In genomic region chr11:70001865-70002264, GRCm38 (mm10) we compare ENCODE assay signal across 8 mouse cellular contexts. TPM values are rescaled to one million over a fixed set of nuclear protein-coding genes. Genes with fewer than 3 reads are reported as not detected.
DNase-seq lines count a peak whose midpoint lies in the region; ATAC-seq and TF ChIP-seq lines count a peak whose summit lies in the region.

No protein-coding gene starts in this region.

- no peak overlapping the region for H3K9ac ChIP-seq in liver, embryonic 11.5 days (ENCODE audit: low read depth, low read length)

- TF ChIP-seq CTCF in brain, embryonic 14.5 days (IDR thresholded peaks at IDR 0.05; ENCODE audit: borderline replicate concordance, extremely low read depth, insufficient read depth, insufficient read length) = peak; percentile 48; the same call in 1 of the 2 replicates

- H3K36me3 ChIP-seq in megakaryocyte, embryonic 14.5 days (replicated peaks; ENCODE audit: low read length) = peaks cover 60% of the 10 kb centered on the region
- peaks cover 66% of the 10 kb centered on the region for H3K36me3 ChIP-seq in hindbrain, embryonic 10.5 days
- peaks cover 30% of the 10 kb centered on the region for H3K36me3 ChIP-seq in liver, embryonic 11.5 days (ENCODE audit: control insufficient read depth, insufficient read depth, low read length)

- no peaks in the 10 kb centered on the region for H3K9me3 ChIP-seq in megakaryocyte, embryonic 14.5 days
- no peaks in the 10 kb centered on the region for H3K9me3 ChIP-seq in hindbrain, embryonic 10.5 days
- no peaks in the 10 kb centered on the region for H3K9me3 ChIP-seq in liver, embryonic 11.5 days (ENCODE audit: control insufficient read depth, low read length)

- TF ChIP-seq POLR2A in brain, embryonic 14.5 days (IDR thresholded peaks at IDR 0.05; ENCODE audit: borderline replicate concordance, extremely low read depth, insufficient read depth, insufficient read length, poor library complexity, severe bottlenecking) = no peak

- peak overlapping the region; percentile 81 for H3K4me2 ChIP-seq in liver, embryonic 11.5 days

- peaks cover 74% of the 10 kb centered on the region for H3K4me1 ChIP-seq in megakaryocyte, embryonic 14.5 days
- H3K4me1 ChIP-seq in hindbrain, embryonic 10.5 days (replicated peaks) = peaks cover 57% of the 10 kb centered on the region
- H3K4me1 ChIP-seq in liver, embryonic 11.5 days (replicated peaks; ENCODE audit: control insufficient read depth, insufficient read depth, low read length) = peaks cover 25% of the 10 kb centered on the region

- no peaks in the 10 kb centered on the region for H3K27me3 ChIP-seq in megakaryocyte, embryonic 14.5 days (replicated peaks)
- no peaks in the 10 kb centered on the region for H3K27me3 ChIP-seq in hindbrain, embryonic 10.5 days (ENCODE audit: insufficient read depth, poor library complexity, severe bottlenecking)
- H3K27me3 ChIP-seq in liver, embryonic 11.5 days (replicated peaks; ENCODE audit: control insufficient read depth, insufficient read depth, low read length) = no peaks in the 10 kb centered on the region

- H3K27ac ChIP-seq in hindbrain, embryonic 10.5 days = no peak overlapping the region
- no peak overlapping the region for H3K27ac ChIP-seq in liver, embryonic 11.5 days (ENCODE audit: low read depth, low read length)

- H3K4me3 ChIP-seq in megakaryocyte, embryonic 14.5 days (replicated peaks) = peak overlapping the region; percentile 55
- peak overlapping the region; percentile 99 for H3K4me3 ChIP-seq in hindbrain, embryonic 10.5 days
- peak overlapping the region; percentile 77 for H3K4me3 ChIP-seq in liver, embryonic 11.5 days (ENCODE audit: low read depth, low read length)

- no peak for ATAC-seq in megakaryocyte, adult 5-6 weeks (ENCODE audit: poor library complexity, severe bottlenecking)
- ATAC-seq in liver, embryonic 11.5 days (replicated peaks; ENCODE audit: low FRiP score) = no peak

- DNase-seq in brain, embryonic 14.5 days (ENCODE audit: low read depth) = peak; percentile 62
- peak; percentile 57 for DNase-seq in hindbrain, embryonic 10.5 days (ENCODE audit: low spot score)
- no peak for DNase-seq in liver, embryonic 11.5 days (ENCODE audit: low spot score)
- peak; percentile 52 to 65 for DNase-seq in natural killer cell, adult 2 months (ENCODE audit: low spot score in 2 of 2)
- DNase-seq in frontal cortex, postnatal 25 days (ENCODE audit: low spot score in 2 of 2) = no peak
- DNase-seq in gastrocnemius, postnatal 25 days = no peak

RNA-seq across cellular contexts. Expression of gene Dvl2, which starts 1.5 kb away (rescaled TPM):
- 28.6 and 64.4 TPM in 2 replicates for polyA plus RNA-seq in megakaryocyte, embryonic 14.5 days (2012; ENCODE audit: insufficient read depth, low replicate concordance)
- total RNA-seq in megakaryocyte, adult 5-6 weeks (2015) = 7.9 and 9.3 TPM in 2 replicates
- total RNA-seq in megakaryocyte, adult 5-6 weeks (2017) = 12.7 and 16.9 TPM in 2 replicates
- polyA plus RNA-seq in brain, embryonic 14.5 days (2012; rRNA removed) = 36.8 and 45.7 TPM in 2 replicates
- 50.3 and 51.8 TPM in 2 replicates for polyA plus RNA-seq in hindbrain, embryonic 10.5 days (2016; fragmentation: Nextera tagmentation; extraction: Ambion mirVana)
- polyA plus RNA-seq in liver, embryonic 11.5 days (2014; fragmentation: Nextera tagmentation; extraction: Ambion mirVana) = 22.1 and 23.3 TPM in 2 replicates
- 1 to 10 TPM; 3.7 to 4.1 TPM for total RNA-seq in gastrocnemius, postnatal 25 days (2021)

RNA-seq across cellular contexts. Expression of gene Phf23, which starts 6.3 kb away (rescaled TPM):
- 24.1 and 85.6 TPM in 2 replicates for polyA plus RNA-seq in megakaryocyte, embryonic 14.5 days (2012; ENCODE audit: insufficient read depth, low replicate concordance)
- total RNA-seq in megakaryocyte, adult 5-6 weeks (2015) = 34.0 and 37.0 TPM in 2 replicates
- total RNA-seq in megakaryocyte, adult 5-6 weeks (2017) = 42.5 and 45.8 TPM in 2 replicates
- 49.2 and 54.9 TPM in 2 replicates for polyA plus RNA-seq in brain, embryonic 14.5 days (2012; rRNA removed)
- polyA plus RNA-seq in hindbrain, embryonic 10.5 days (2016; fragmentation: Nextera tagmentation; extraction: Ambion mirVana) = 93.7 and 98.1 TPM in 2 replicates
- 33.2 and 36.6 TPM in 2 replicates for polyA plus RNA-seq in liver, embryonic 11.5 days (2014; fragmentation: Nextera tagmentation; extraction: Ambion mirVana)
- total RNA-seq in gastrocnemius, postnatal 25 days (2021) = 10 to 100 TPM; 15.0 to 16.1 TPM

RNA-seq across cellular contexts. Expression of gene Gabarap, which starts 10.9 kb away (rescaled TPM):
- 495 and 977 TPM in 2 replicates for polyA plus RNA-seq in megakaryocyte, embryonic 14.5 days (2012; ENCODE audit: insufficient read depth, low replicate concordance)
- total RNA-seq in megakaryocyte, adult 5-6 weeks (2015) = 843 and 872 TPM in 2 replicates
- total RNA-seq in megakaryocyte, adult 5-6 weeks (2017) = 599 and 651 TPM in 2 replicates
- polyA plus RNA-seq in brain, embryonic 14.5 days (2012; rRNA removed) = 457 and 501 TPM in 2 replicates
- 421 and 580 TPM in 2 replicates for polyA plus RNA-seq in hindbrain, embryonic 10.5 days (2016; fragmentation: Nextera tagmentation; extraction: Ambion mirVana)
- polyA plus RNA-seq in liver, embryonic 11.5 days (2014; fragmentation: Nextera tagmentation; extraction: Ambion mirVana) = 302 and 311 TPM in 2 replicates
- total RNA-seq in gastrocnemius, postnatal 25 days (2021) = 100 to 1,000 TPM; 148 to 170 TPM

RNA-seq across cellular contexts. Expression of gene Acadvl, which starts 13.3 kb away (rescaled TPM):
- polyA plus RNA-seq in megakaryocyte, embryonic 14.5 days (2012; ENCODE audit: insufficient read depth, low replicate concordance) = 12.7 and 34.2 TPM in 2 replicates
- total RNA-seq in megakaryocyte, adult 5-6 weeks (2015) = 32.7 and 35.0 TPM in 2 replicates
- total RNA-seq in megakaryocyte, adult 5-6 weeks (2017) = 31.7 and 37.0 TPM in 2 replicates
- polyA plus RNA-seq in brain, embryonic 14.5 days (2012; rRNA removed) = 36.0 and 43.9 TPM in 2 replicates
- polyA plus RNA-seq in hindbrain, embryonic 10.5 days (2016; fragmentation: Nextera tagmentation; extraction: Ambion mirVana) = 44.9 and 51.7 TPM in 2 replicates
- polyA plus RNA-seq in liver, embryonic 11.5 days (2014; fragmentation: Nextera tagmentation; extraction: Ambion mirVana) = 85.7 and 89.7 TPM in 2 replicates
- 100 to 1,000 TPM; 342 to 380 TPM for total RNA-seq in gastrocnemius, postnatal 25 days (2021)

RNA-seq across cellular contexts. Expression of gene Dlg4, which starts 14.9 kb away (rescaled TPM):
- polyA plus RNA-seq in megakaryocyte, embryonic 14.5 days (2012; ENCODE audit: insufficient read depth, low replicate concordance) = 16.1 and 22.0 TPM in 2 replicates
- 5.2 and 10.1 TPM in 2 replicates for total RNA-seq in megakaryocyte, adult 5-6 weeks (2015)
- total RNA-seq in megakaryocyte, adult 5-6 weeks (2017) = 1.3 and 3.7 TPM in 2 replicates
- polyA plus RNA-seq in brain, embryonic 14.5 days (2012; rRNA removed) = 231 and 306 TPM in 2 replicates
- polyA plus RNA-seq in hindbrain, embryonic 10.5 days (2016; fragmentation: Nextera tagmentation; extraction: Ambion mirVana) = 16.4 and 19.9 TPM in 2 replicates
- polyA plus RNA-seq in liver, embryonic 11.5 days (2014; fragmentation: Nextera tagmentation; extraction: Ambion mirVana) = 9.3 and 9.4 TPM in 2 replicates
- total RNA-seq in gastrocnemius, postnatal 25 days (2021) = 1 to 10 TPM; 5.6 to 6.9 TPM

Comparison
In these comparisons a context has a peak if more than half of its experiments do, and no peak if none do; other contexts are left out.
1. DNase-seq: peak in brain, embryonic 14.5 days (single experiment), hindbrain, embryonic 10.5 days (single experiment) and natural killer cell, adult 2 months (2 of 2); none in liver, embryonic 11.5 days (single experiment), frontal cortex, postnatal 25 days (0 of 2) and gastrocnemius, postnatal 25 days (single experiment).
2. Peak in every context shown above with its lines, with median percentiles within 50 percentile points of each other: H3K4me3 ChIP-seq.